Mouse (Mus musculus): Measurements from ENCODE around the gene Gm10837. TPM values are rescaled to one million over a fixed set of nuclear protein-coding genes. Genes with fewer than 3 reads are reported as not detected.

Gene Gm10837
- polyA plus RNA-seq (2014; fragmentation: Nextera tagmentation; extraction: Ambion mirVana) = 0.51 and 0.54 TPM in 2 replicates

- DNase-seq (ENCODE audit: low spot score) = peak; percentile 65
- Histone ChIP-seq H3K27me3 (ENCODE audit: control insufficient read depth, insufficient read depth, low read length) (peaks cover 27% of the 10 kb centered on the region), H3K9ac (ENCODE audit: low read length) (peak within 1 kb of the TSS; percentile 54), H3K36me3 (ENCODE audit: control insufficient read depth, insufficient read depth, low read length) (no peaks in the 10 kb centered on the region), H3K9me3 (ENCODE audit: control insufficient read depth, low read length) (no peaks in the 10 kb centered on the region), H3K4me3 (ENCODE audit: low read depth, low read length) (peak within 1 kb of the TSS; percentile 27), H3K4me2 (ENCODE audit: low read depth) (peak within 1 kb of the TSS; percentile 57), H3K4me1 (ENCODE audit: control insufficient read depth, insufficient read depth, low read length) (no peaks in the 10 kb centered on the region; the same call in 1 of the 2 replicates), H3K27ac (ENCODE audit: low read depth, low read length) (peak within 1 kb of the TSS; percentile 64; the same call in 1 of the 2 replicates)
- WGBS = 1% methylated on average over 49 of the region's 51 CpGs
- ATAC-seq (ENCODE audit: insufficient read depth, low FRiP score, low TSS enrichment) = peak; percentile 83
Observed at GRCm38 (mm10) chr14:122490441-122491328, at the start of gene Gm10837. Gene Gm10837, plus strand, starts transcription at chr14:122490586.

- 4% methylated on average over 29 of the region's 29 CpGs for WGBS
- peak overlapping the region; percentile 73 for H3K4me2 ChIP-seq (ENCODE audit: low read depth)
- H3K4me3 ChIP-seq (ENCODE audit: low read depth, low read length) = peak overlapping the region; percentile 37
- ATAC-seq (ENCODE audit: insufficient read depth, low FRiP score, low TSS enrichment) = no peak
- H3K9me3 ChIP-seq (ENCODE audit: control insufficient read depth, low read length) = no peaks in the 10 kb centered on the region
- H3K36me3 ChIP-seq (ENCODE audit: control insufficient read depth, insufficient read depth, low read length) = no peaks in the 10 kb centered on the region
- DNase-seq (ENCODE audit: low spot score) = peak; percentile 55
- H3K27ac ChIP-seq (ENCODE audit: low read depth, low read length) = peak overlapping the region; percentile 62
- peaks cover 40% of the 10 kb centered on the region for H3K27me3 ChIP-seq (ENCODE audit: control insufficient read depth, insufficient read depth, low read length)
- H3K4me1 ChIP-seq (ENCODE audit: control insufficient read depth, insufficient read depth, low read length) = peaks cover 23% of the 10 kb centered on the region
- H3K9ac ChIP-seq (ENCODE audit: low read length) = peak overlapping the region; percentile 67
Observed at GRCm38 (mm10) chr14:122449601-122450495, 40.5 kb upstream of the Gm10837 start.

GRCm38 (mm10) chr14:122450496-122451382 is 39.6 kb upstream of the Gm10837 start, which contains the start of gene Gm5089:
Gene Gm5089, minus strand, starts transcription at chr14:122451115.
- H3K4me3 ChIP-seq (ENCODE audit: low read depth, low read length) = peak within 1 kb of the TSS; percentile 37
- under 1% methylated on average over 55 of the region's 59 CpGs for WGBS
- peaks cover 23% of the 10 kb centered on the region for H3K4me1 ChIP-seq (ENCODE audit: control insufficient read depth, insufficient read depth, low read length)
- DNase-seq (ENCODE audit: low spot score) (peak; percentile 63), ATAC-seq (ENCODE audit: insufficient read depth, low FRiP score, low TSS enrichment) (0 out of 2 replicates have a peak, but pooled peaks have one; percentile 1)
- H3K9me3 ChIP-seq (ENCODE audit: control insufficient read depth, low read length) = no peaks in the 10 kb centered on the region
- peak within 1 kb of the TSS; percentile 62 for H3K27ac ChIP-seq (ENCODE audit: low read depth, low read length)
- no peaks in the 10 kb centered on the region for H3K36me3 ChIP-seq (ENCODE audit: control insufficient read depth, insufficient read depth, low read length)
- peak within 1 kb of the TSS; percentile 73 for H3K4me2 ChIP-seq (ENCODE audit: low read depth)
- peak within 1 kb of the TSS; percentile 67 for H3K9ac ChIP-seq (ENCODE audit: low read length)
- H3K27me3 ChIP-seq (ENCODE audit: control insufficient read depth, insufficient read depth, low read length) = peaks cover 44% of the 10 kb centered on the region

- ATAC-seq (ENCODE audit: insufficient read depth, low FRiP score, low TSS enrichment) (no peak), DNase-seq (ENCODE audit: low spot score) (no peak)
- 59% methylated on average over 5 of the region's 5 CpGs for whole genome bisulfite sequencing
- no peaks in the 10 kb centered on the region for H3K9me3 ChIP-seq (ENCODE audit: control insufficient read depth, low read length)
- no peak overlapping the region for H3K27ac ChIP-seq (ENCODE audit: low read depth, low read length)
- peaks cover 44% of the 10 kb centered on the region for H3K27me3 ChIP-seq (ENCODE audit: control insufficient read depth, insufficient read depth, low read length)
- no peak overlapping the region for H3K4me3 ChIP-seq (ENCODE audit: low read depth, low read length)
- H3K4me1 ChIP-seq (ENCODE audit: control insufficient read depth, insufficient read depth, low read length) = peaks cover 23% of the 10 kb centered on the region
- H3K4me2 ChIP-seq (ENCODE audit: low read depth) = peak overlapping the region; percentile 73
- H3K36me3 ChIP-seq (ENCODE audit: control insufficient read depth, insufficient read depth, low read length) = no peaks in the 10 kb centered on the region
- no peak overlapping the region for H3K9ac ChIP-seq (ENCODE audit: low read length)
Observed at GRCm38 (mm10) chr14:122451551-122452145, 38.7 kb upstream of the Gm10837 start.

- H3K9ac ChIP-seq (ENCODE audit: low read length) = no peak overlapping the region
- H3K27me3 ChIP-seq (ENCODE audit: control insufficient read depth, insufficient read depth, low read length) = peaks cover 44% of the 10 kb centered on the region
- no peaks in the 10 kb centered on the region for H3K9me3 ChIP-seq (ENCODE audit: control insufficient read depth, low read length)
- peak; percentile 70 for DNase-seq (ENCODE audit: low spot score)
- peaks cover 23% of the 10 kb centered on the region for H3K4me1 ChIP-seq (ENCODE audit: control insufficient read depth, insufficient read depth, low read length)
- peak overlapping the region; percentile 79 for H3K27ac ChIP-seq (ENCODE audit: low read depth, low read length)
- no peak overlapping the region for H3K4me3 ChIP-seq (ENCODE audit: low read depth, low read length)
- no peaks in the 10 kb centered on the region for H3K36me3 ChIP-seq (ENCODE audit: control insufficient read depth, insufficient read depth, low read length)
- whole genome bisulfite sequencing = 11% methylated on average over 13 of the region's 13 CpGs
- peak overlapping the region; percentile 38 for H3K4me2 ChIP-seq (ENCODE audit: low read depth)
- ATAC-seq (ENCODE audit: insufficient read depth, low FRiP score, low TSS enrichment) = peak; percentile 78
Observed at GRCm38 (mm10) chr14:122452701-122453387, 37.5 kb upstream of the Gm10837 start.

- Histone ChIP-seq H3K36me3 (ENCODE audit: control insufficient read depth, insufficient read depth, low read length) (no peaks in the 10 kb centered on the region), H3K27me3 (ENCODE audit: control insufficient read depth, insufficient read depth, low read length) (peaks cover 44% of the 10 kb centered on the region), H3K9me3 (ENCODE audit: control insufficient read depth, low read length) (no peaks in the 10 kb centered on the region), H3K27ac (ENCODE audit: low read depth, low read length) (peak overlapping the region; percentile 79), H3K9ac (ENCODE audit: low read length) (peak overlapping the region; percentile 1; the same call in 1 of the 2 replicates), H3K4me2 (ENCODE audit: low read depth) (peak overlapping the region; percentile 38), H3K4me3 (ENCODE audit: low read depth, low read length) (0 out of 2 replicates have a peak overlapping the region, but pooled peaks have one; percentile 1), H3K4me1 (ENCODE audit: control insufficient read depth, insufficient read depth, low read length) (peaks cover 23% of the 10 kb centered on the region)
- peak; percentile 88 for DNase-seq (ENCODE audit: low spot score)
- 5% methylated on average over 32 of the region's 32 CpGs for WGBS
- ATAC-seq (ENCODE audit: insufficient read depth, low FRiP score, low TSS enrichment) = peak; percentile 83
Observed at GRCm38 (mm10) chr14:122453388-122453995, 36.9 kb upstream of the Gm10837 start.

All from neural tube, embryonic 11.5 days (tissue).